Mouse (Mus musculus): Measurements from ENCODE around the gene Upk1a.

DNA sequence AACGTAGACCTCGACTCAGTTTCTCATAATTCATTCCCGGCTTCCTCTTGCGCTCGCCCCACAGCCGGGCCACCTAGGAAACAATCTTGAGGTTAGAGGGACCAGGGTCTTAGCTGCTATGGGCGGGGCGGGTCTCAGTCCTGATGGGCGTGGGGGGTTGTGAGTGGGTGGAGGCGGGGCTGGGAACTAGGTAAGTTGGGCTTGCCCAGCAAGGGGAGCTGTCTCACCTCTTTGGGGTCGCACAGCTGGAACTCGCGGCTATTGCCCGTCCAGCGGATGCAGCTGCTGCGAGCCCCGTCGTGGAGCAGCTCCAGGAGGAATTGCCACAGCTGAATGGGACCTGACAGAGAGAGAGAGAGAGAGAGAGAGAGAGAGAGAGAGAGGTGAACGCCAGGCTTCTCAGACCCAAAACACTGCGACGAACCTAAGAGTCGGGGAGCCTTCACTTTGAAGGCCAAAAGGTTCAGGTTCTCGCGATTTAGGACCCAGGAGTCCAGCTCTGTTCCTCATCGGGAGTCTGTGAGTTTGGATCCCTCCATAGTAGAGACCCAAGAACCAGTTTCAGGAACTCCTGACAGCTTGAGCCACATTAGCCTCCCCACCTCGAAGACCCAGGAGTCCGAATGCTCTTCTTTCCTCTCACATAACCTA lies 21.2 kb upstream of the Upk1a start:
- TF ChIP-seq CTCF (IDR thresholded peaks at IDR 0.05; ENCODE audit: control insufficient read depth, insufficient read depth, insufficient read length) (no peak), MYOG (IDR thresholded peaks at IDR 0.05; ENCODE audit: control insufficient read depth, extremely low read depth, insufficient read length) (no peak), MAX (IDR thresholded peaks at IDR 0.05) (no peak), CEBPB (IDR thresholded peaks at IDR 0.05; ENCODE audit: low read depth) (no peak), USF1 (IDR thresholded peaks at IDR 0.05; ENCODE audit: low read depth) (no peak), MYOD1 (IDR thresholded peaks at IDR 0.05; ENCODE audit: control insufficient read depth, insufficient read length, low read depth) (no peak)
